Mouse (Mus musculus) lung, postnatal 0 days (tissue): ENCODE data around the gene Vmn2r3.

Experiments
- CTCF ChIP-seq: IDR thresholded peaks from 2 replicates; pipeline ENCODE4 v1.5.1; 2016; ENCODE audit warnings: antibody characterized with exemption, mild to moderate bottlenecking
- EP300 ChIP-seq: IDR thresholded peaks from 2 replicates; pipeline ENCODE4 v1.6.1; 2016; ENCODE audit warnings: antibody characterized with exemption, mild to moderate bottlenecking, control low read depth

GRCm38 (mm10) chr3:64265762-64266112 is 23.8 kb downstream of the Vmn2r3 start:
- no peak for TF ChIP-seq CTCF
- TF ChIP-seq EP300 = no peak
